Mouse (Mus musculus) layer of hippocampus, postnatal 10 days (tissue): ENCODE measurements around the gene Shc2. TPM values are rescaled to one million over a fixed set of nuclear protein-coding genes. Genes with fewer than 3 reads are reported as not detected.

Experiments
- DNase-seq, 2 experiments: peaks; one replicate each; pipeline ENCODE4 v3.0.0; 2021; ENCODE audit warnings: low spot score in 2 of 2
- total RNA-seq, 2 experiments: library from RNA; stranded (reverse); gene quantifications; 2 replicates each; pipeline ENCODE4 v1.2.3; 2021

Gene Shc2
- total RNA-seq, 2 experiments from 2014 or later, result 48.0 to 48.3 TPM

DNA sequence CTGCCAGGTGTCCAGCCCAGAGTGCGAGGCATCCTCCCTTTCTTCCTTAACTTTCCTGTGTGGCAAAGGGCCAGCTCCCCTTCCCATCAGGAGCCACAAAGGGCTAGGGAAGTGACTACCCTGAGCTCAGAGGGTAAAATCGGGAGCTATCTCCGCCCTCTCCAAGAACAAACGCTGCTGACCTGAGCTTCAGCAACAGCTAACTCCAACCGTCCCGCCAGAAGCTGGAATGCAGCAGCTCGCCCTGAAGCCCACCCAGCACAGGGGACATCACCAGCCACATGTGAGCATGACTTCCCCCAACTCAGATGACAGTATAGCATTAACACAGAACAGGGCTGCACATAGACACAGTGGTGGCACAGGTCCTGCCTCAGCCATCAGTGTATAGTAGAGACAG is 53.7 kb downstream of the Shc2 start:
- no peak for DNase-seq

DNA sequence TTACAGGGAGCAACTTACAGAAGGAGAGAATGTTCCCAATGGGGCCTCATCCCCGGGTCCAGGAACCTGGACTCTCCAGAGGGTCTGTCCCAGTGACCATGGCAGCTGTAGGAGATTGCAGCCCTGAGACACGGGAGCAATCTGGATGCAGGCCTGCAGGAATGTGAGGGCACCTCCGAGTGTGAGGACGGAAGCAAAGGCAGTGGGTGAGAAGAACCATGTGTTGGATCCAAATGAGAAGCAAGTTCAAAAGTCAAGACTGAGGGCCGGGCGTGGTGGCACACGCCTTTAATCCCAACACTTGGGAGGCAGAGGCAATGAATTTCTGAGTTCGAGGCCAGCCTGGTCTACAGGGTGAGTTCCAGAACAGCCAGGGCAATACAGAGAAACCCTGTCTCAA is 56.2 kb downstream of the Shc2 start:
- no peak for DNase-seq

DNA sequence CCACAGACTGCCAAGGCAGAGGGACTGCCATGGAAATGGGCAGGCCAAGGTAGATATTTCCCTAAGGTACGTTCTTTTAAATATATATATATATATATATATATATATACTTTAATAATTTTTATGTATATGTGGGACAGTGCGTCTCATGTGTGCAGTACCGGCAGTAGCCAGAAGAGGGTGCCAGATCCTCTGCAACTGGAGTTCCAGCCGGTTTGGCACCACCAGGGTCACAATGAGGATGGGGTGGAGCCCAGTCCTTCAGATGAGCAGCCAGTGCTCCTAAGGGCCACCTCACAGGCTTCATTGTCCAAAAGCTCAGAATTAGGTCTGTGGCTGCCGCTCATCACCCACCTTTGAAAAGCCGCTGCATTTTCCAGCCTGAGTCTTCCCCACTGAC is 56.9 kb downstream of the Shc2 start:
- DNase-seq, result peak; percentile 76 to 78

DNA sequence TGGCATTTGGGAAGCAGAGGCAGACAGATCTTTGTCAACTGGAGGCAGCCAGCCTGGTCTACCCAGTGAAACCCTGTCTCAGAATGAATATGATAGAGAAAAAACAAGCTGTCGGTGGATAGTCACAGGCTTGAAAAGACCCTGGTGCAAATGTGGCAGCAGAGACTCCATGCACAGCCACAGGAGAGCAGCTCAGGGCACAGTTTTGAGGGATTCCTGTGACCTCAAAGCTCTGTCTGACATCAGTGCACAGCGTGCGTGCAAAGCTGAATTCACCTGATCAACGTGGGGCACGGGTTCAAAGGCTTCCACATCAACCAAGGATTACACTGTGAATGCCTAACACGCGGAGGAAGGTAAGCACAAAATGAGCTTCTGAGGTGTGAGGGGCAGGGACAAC is 57.4 kb downstream of the Shc2 start:
- no peak for DNase-seq

DNA sequence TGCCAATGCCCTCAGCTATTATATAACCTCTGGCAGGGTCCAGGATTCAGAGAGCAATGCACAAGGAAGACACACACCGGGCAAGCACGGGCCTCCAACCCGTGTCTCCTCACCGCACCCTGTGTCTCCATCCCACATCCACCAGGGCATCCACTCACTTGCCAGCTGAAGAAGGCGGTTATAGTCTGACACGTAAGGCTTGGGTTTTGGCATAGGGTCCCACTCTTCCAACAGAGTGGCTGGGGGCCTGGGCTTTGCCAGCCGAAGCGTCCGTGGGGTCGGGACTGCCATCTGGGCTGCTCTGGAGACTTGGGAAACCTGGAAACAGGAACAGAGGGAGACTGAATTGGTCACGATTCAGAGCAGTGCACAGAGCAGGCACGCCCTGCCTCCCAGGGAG is 57.9 kb downstream of the Shc2 start:
- no peak for DNase-seq

DNA sequence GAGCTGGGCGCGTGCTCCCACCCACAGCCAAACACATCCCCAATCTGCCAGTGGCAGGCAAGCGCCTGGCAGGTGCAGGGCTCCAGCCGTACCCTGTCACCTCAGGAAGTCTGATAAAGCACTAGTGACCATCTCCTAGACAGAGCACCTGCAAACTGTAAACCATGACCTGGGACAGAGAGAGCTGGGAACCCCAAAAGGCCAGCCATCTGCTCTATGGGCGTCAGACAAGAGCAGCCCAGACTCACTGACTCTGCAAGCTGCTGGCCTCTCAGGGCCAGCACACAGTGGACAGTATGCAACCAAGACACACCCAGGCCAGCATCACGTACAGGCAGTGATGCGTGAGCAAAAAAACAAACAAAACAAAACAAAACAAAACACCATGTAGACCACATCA is 58.8 kb downstream of the Shc2 start:
- no peak for DNase-seq

DNA sequence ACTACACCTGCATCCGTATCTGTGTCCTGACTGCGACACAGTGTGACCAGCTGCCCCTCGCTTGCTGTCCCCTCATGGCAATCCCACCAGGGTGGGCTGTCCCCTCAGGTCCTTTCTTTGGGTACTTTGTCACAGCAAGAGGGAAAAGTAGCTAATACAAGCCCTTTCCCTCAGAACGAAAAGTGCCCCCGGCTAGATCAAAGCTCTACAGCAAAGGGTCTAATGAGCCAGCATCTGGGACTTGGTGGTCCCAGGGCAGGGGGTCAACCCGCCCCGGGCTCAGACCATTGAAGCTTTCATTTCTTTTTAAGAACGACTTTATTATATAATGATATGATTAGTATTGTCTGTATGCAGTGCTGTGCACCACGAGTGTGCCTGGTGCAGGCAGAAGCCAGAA is 59.4 kb downstream of the Shc2 start:
- DNase-seq, result no peak

DNA sequence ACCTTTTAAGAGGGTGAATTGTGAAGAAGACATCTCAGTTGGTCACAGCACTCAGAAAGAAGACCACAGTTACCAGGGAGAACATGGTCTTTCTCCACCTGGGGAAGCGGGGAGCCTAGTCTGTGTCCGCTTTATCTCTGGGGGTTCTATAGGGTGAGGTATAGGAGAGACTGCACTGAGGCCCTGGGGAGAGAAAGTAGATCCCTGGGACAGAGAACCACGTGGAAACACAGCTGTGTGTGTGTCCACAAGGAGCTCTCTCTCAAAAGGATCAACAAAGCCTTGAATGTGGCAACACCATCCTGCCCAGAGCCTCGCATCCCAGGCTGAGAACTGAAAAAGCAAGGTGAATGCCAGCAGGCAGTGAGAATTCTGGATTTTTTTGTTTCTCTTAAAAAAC is 60.3 kb downstream of the Shc2 start:
- no peak for DNase-seq

DNA sequence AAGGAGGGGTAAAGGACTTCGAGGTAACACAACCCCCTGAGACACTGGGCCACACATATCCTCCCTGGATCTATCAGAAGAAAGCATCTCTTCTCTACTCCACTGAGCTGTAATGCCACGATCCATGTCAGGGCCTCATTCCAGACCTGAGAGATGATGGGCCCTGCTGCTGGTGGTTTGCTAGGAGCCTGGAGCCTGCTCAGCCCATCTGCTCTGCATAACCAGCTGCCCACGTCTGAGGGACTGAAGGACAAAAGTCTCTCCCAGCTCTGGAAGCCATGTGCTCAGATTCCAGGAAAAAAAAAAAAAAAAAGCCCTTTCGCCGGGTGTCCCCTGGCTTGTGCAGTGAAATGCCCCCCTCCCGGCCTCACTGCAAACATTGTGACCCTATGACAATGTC is 62.0 kb downstream of the Shc2 start:
- DNase-seq, result no peak

DNA sequence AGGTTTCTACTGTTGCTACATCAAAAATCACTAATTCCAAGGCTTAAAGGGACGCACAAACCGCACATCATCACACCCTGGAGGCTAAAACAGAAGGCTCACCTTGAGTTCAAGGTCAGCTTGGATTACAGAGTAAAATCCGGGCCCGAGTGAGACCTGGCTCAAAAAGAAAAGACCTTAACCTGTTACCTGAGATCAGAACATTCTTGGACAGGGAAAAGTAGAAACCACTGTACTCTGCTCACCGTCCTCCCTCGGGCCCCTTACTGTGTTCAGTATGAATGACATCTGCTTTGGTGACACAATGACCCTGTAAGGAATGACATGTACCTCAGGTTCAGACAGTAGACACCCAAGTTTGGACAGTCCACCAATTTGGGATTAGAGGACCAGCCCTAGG is 62.9 kb downstream of the Shc2 start:
- DNase-seq, result no peak

DNA sequence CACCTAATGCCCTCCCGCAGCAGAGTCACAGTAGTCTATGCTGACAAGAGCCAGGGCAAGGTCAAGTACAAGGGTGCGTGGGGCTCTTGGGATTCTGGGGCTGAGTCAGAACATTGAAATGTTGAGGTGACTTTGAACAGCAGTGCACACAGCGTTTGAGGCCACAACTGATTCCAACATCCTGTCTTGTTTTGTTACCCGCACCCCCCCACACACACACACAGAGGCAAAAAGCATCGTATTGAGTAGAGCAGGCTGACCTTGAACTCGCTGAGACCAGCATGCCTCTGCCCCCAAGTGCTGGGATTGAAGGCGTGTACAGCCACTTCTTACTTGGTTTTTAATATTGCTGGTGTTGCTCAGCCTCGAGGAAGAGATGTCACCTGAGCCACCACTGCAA is 63.4 kb downstream of the Shc2 start:
- peak in 1 of 2 experiments; percentile 3 for DNase-seq

DNA sequence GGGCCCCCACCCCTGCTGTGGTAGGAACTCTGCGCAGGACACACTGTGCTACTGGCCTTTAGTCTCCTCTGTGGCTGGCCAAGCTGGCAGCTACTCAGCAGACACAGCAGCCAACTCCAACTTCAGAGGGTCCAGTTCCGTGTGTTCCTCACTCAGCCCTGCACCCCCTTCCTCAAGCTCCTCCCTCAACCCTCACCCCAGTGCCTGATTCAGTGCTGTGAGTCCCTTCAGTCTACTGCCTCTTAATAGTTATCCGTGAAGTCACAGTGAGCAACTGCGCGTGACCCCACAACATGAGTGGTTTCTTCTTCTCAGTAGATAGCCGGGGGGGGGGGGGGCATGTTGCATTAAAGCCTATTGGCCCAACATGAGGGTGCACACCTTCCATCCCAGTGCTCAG is 64.1 kb downstream of the Shc2 start:
- DNase-seq, result no peak

DNA sequence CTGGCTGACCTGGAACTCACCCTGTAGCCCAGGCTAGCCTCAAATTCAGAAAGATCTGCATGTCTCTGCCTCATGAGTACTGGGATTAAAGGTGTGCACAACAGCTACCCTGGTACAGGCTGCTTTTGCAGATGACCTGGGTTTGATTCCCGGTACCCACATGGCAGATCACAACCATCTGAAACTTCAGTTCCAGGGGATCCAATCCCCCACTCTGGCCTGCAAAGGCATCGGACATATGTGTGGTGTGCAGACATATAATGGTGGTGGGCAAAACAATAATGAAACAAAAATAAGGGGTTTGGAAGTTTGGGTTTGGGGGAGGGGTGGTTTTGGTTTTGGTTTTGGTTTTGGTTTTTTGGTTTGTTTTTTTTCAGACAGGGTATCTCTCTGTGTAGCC is 66.4 kb downstream of the Shc2 start:
- DNase-seq, result peak in 1 of 2 experiments; percentile 4

DNA sequence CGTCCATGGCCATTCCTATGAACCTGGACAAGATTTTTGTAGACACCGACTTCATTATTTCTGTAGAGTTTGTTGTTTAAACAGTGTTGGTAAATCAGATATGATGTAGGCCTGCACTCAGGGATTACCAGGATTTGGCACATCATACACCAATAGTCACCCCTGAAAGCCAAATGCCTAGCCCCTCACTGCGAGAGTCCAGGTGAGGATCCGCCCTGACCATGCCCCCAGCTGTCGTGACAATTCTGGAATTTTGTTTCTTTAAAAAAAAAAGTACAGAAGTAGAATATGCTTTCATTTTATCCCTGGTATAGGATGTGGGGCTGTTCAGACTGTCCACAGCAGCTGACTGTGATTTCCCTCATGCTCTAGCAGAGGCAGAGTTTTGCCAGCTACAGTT is 67.8 kb downstream of the Shc2 start:
- DNase-seq, result peak in 1 of 2 experiments; percentile 5

Other genes with a start within 250 kb of the Shc2 start
- gene Vmn2r83, start 169.2 kb downstream of the Shc2 start, total RNA-seq, result not detected
- 1 to 10 TPM; 4.0 to 4.3 TPM for gene Plpp2, start 104.1 kb downstream of the Shc2 start, total RNA-seq
- gene Mier2, start 82.7 kb downstream of the Shc2 start, total RNA-seq, result 10 to 100 TPM; 52.1 to 56.3 TPM
- not detected for gene Theg, start 50.6 kb downstream of the Shc2 start, total RNA-seq
- 10 to 100 TPM; 11.0 to 11.3 TPM for gene C2cd4c, start 23.9 kb downstream of the Shc2 start, total RNA-seq
- under 1 TPM; 0.39 to 0.62 TPM for gene Odf3l2, start 7.8 kb upstream of the Shc2 start, total RNA-seq
- gene Madcam1, start 26.6 kb upstream of the Shc2 start, total RNA-seq, result under 1 TPM in 1 of 2 experiments, not detected in 1; 0.32 TPM
- gene Tpgs1, start 31.5 kb upstream of the Shc2 start, total RNA-seq, result 10 to 100 TPM; 68.5 to 80.9 TPM
- 10 to 100 TPM; 54.8 to 56.2 TPM for gene Cdc34, start 44.3 kb upstream of the Shc2 start, total RNA-seq
- gene Gzmm, start 51.1 kb upstream of the Shc2 start, total RNA-seq, result 1 to 10 TPM; 1.6 to 1.8 TPM
- 100 to 1,000 TPM; 692 to 694 TPM for gene Bsg, start 66.6 kb upstream of the Shc2 start, total RNA-seq
- 10 to 100 TPM; 82.8 to 84.2 TPM for gene Hcn2, start 78.7 kb upstream of the Shc2 start, total RNA-seq
- 10 to 100 TPM; 36.1 to 44.7 TPM for gene Polrmt, start 108.7 kb upstream of the Shc2 start, total RNA-seq
- 1 to 10 TPM; 1.2 to 1.7 TPM for gene Fgf22, start 117.2 kb upstream of the Shc2 start, total RNA-seq
- 10 to 100 TPM; 90.8 to 97.7 TPM for gene Rnf126, start 129.0 kb upstream of the Shc2 start, total RNA-seq
- 1 to 10 TPM; 1.3 to 1.5 TPM for gene Fstl3, start 139.4 kb upstream of the Shc2 start, total RNA-seq
- under 1 TPM; 0.21 to 0.31 TPM for gene Prss57, start 153.0 kb upstream of the Shc2 start, total RNA-seq
- 100 to 1,000 TPM; 392 to 395 TPM for gene Palm, start 155.7 kb upstream of the Shc2 start, total RNA-seq
- under 1 TPM; 0.33 to 0.78 TPM for gene Misp, start 183.1 kb upstream of the Shc2 start, total RNA-seq
- gene Ptbp1, start 216.5 kb upstream of the Shc2 start, total RNA-seq, result 10 to 100 TPM; 63.8 to 66.5 TPM
- 1 to 10 TPM; 3.6 to 3.7 TPM for gene Prtn3, start 236.6 kb upstream of the Shc2 start, total RNA-seq
- 100 to 1,000 TPM; 113 TPM for gene Plppr3, start 236.7 kb upstream of the Shc2 start, total RNA-seq
- not detected for gene Elane, start 248.3 kb upstream of the Shc2 start, total RNA-seq